Mouse (Mus musculus) liver, postnatal 0 days (tissue): ENCODE data around the gene Dmc1. TPM values are rescaled to one million over a fixed set of nuclear protein-coding genes. Genes with fewer than 3 reads are reported as not detected.

ENCODE experiments used
- ATAC-seq: fragments of 200-750 bp; cut with Nextera tagmentation; 2 replicates; pipeline ENCODE4 v1.8.0; 2017; ENCODE audit warnings: mild to moderate bottlenecking, moderate library complexity
- DNase-seq: peaks from one replicate; pipeline ENCODE4 v3.0.0-alpha.2; 2016
- H3K27ac ChIP-seq: fragments of 300-500 bp; sonication (generic); 2 replicates; pipeline ENCODE4 v1.5.1; 2014; ENCODE audit warnings: antibody characterized with exemption, moderate library complexity, mild to moderate bottlenecking, low read depth
- H3K27me3 ChIP-seq: fragments of 300-500 bp; sonication (generic); 2 replicates; pipeline ENCODE4 v1.6.1; 2014; ENCODE audit warnings: low read length, control low read depth, mixed read lengths; ENCODE audit not compliant: insufficient read depth
- H3K36me3 ChIP-seq: fragments of 300-500 bp; sonication (generic); replicated peaks from 2 replicates; pipeline ENCODE4 v1.6.1; 2014; ENCODE audit warnings: mild to moderate bottlenecking, control low read depth, low read length, moderate library complexity, mixed read lengths; ENCODE audit not compliant: insufficient read depth
- H3K4me1 ChIP-seq: fragments of 300-500 bp; sonication (generic); 2 replicates; pipeline ENCODE4 v1.6.1; 2014; ENCODE audit warnings: antibody characterized with exemption, mild to moderate bottlenecking, control low read depth; ENCODE audit not compliant: insufficient read depth
- H3K4me2 ChIP-seq: fragments of 300-500 bp; sonication (generic); 2 replicates; pipeline ENCODE4 v1.6.1; 2014; ENCODE audit warnings: low read depth, mild to moderate bottlenecking, low read length, moderate library complexity, mixed read lengths
- H3K4me3 ChIP-seq: fragments of 300-500 bp; sonication (generic); 2 replicates; pipeline ENCODE4 v1.5.1; 2014; ENCODE audit warnings: low read depth, low read length
- H3K9ac ChIP-seq: fragments of 300-500 bp; sonication (generic); replicated peaks from 2 replicates; pipeline ENCODE4 v1.6.1; 2014; ENCODE audit warnings: mild to moderate bottlenecking, moderate library complexity
- H3K9me3 ChIP-seq: fragments of 300-500 bp; sonication (generic); 2 replicates; pipeline ENCODE4 v1.6.1; 2016; ENCODE audit warnings: mild to moderate bottlenecking, control low read depth, low read length, mixed read lengths
- CTCF ChIP-seq: sonication (generic); IDR thresholded peaks from 2 replicates; pipeline ENCODE4 v1.5.1; 2016; ENCODE audit warnings: antibody characterized with exemption, low read depth
- EP300 ChIP-seq: IDR thresholded peaks from 2 replicates; pipeline ENCODE4 v1.6.1; 2016; ENCODE audit warnings: antibody characterized with exemption, low read depth, mild to moderate bottlenecking
- WGBS: fragments of 180-500 bp; shearing (Covaris S2); extraction: QIAGEN DNeasy Blood & Tissue Kit; methylation state at CpG from one replicate; pipeline ENCODE4 v1.1.7; 2014; ENCODE audit not compliant: insufficient replicate concordance; 5-methylcytosine and 5-hydroxymethylcytosine counted together
- microRNA-seq: library from miRNA; unstranded; fragments of <30 nt; microRNA quantifications from one replicate; pipeline ENCODE4, GENCODE M21; 2016
- polyA plus RNA-seq: library from polyadenylated mRNA; unstranded; fragments of >200 nt; fragmentation: Nextera tagmentation; extraction: Ambion mirVana; gene quantifications from 2 replicates; pipeline ENCODE4 v1.2.1, GENCODE M21; 2015

The Dmc1 gene
- polyA plus RNA-seq, 1 experiment from 2014 or later, result 0.25 TPM

DNA sequence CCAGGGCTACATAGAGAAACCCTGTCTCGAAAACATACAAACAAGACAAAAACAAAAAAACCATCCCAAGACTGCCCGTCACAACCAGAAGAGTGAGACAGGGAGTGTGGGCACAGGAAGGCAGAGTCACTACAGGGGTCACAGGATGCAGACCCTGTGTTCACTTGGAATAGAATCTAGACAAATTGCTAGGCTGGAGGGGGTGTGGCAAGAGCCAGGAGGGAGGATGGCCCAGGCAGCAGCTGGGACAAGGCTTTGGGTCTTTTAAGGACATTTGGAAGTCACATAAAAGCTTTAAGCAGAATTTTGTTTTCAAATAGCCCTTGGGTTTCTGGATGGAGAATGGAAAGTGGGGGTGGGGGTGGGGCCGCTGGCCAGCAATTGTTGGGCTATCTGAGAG, 86.3 kb downstream of the Dmc1 start:
- no peak for ATAC-seq
- Histone ChIP-seq H3K27ac (no peak overlapping the region), H3K36me3 (no peaks in the 10 kb centered on the region), H3K4me2 (no peak overlapping the region), H3K9me3 (no peaks in the 10 kb centered on the region), H3K4me1 (peaks cover 13% of the 10 kb centered on the region), H3K4me3 (no peak overlapping the region), H3K27me3 (peaks cover 48% of the 10 kb centered on the region), H3K9ac (no peak overlapping the region)
- TF ChIP-seq EP300 (no peak), CTCF (no peak)
- WGBS, result 84% methylated on average over 3 of the region's 3 CpGs
- DNase-seq, result no peak

DNA sequence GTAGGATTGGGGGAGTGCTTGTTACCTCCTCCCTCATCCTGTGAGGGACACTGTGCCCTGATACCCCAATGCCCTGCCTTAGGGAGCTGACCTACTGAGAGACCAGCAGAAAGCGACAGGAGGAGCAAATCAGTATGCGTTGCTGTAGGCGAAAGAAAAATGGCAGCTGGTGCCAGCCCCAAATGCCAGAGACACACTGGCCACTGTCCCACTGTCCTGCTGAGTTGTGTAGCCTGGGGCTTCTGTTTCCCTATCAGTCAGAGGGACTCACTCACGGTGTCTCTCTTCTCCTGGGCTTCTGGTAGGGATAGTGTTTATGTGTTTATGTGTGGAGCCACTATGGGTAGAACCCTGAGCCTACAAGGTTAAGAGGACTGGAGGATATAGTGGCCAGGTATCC, 87.2 kb downstream of the Dmc1 start:
- 0 out of 2 replicates have a peak overlapping the region, but pooled peaks have one; percentile 83 for H3K4me2 ChIP-seq
- WGBS, result 82% methylated on average over 4 of the region's 4 CpGs
- H3K9ac ChIP-seq, result no peak overlapping the region
- no peaks in the 10 kb centered on the region for H3K36me3 ChIP-seq
- no peak for TF ChIP-seq EP300
- TF ChIP-seq CTCF, result no peak
- H3K4me3 ChIP-seq, result no peak overlapping the region
- H3K4me1 ChIP-seq, result peaks cover 13% of the 10 kb centered on the region
- DNase-seq, result no peak
- no peak overlapping the region for H3K27ac ChIP-seq
- H3K9me3 ChIP-seq, result no peaks in the 10 kb centered on the region
- ATAC-seq, result no peak
- peaks cover 56% of the 10 kb centered on the region for H3K27me3 ChIP-seq

DNA sequence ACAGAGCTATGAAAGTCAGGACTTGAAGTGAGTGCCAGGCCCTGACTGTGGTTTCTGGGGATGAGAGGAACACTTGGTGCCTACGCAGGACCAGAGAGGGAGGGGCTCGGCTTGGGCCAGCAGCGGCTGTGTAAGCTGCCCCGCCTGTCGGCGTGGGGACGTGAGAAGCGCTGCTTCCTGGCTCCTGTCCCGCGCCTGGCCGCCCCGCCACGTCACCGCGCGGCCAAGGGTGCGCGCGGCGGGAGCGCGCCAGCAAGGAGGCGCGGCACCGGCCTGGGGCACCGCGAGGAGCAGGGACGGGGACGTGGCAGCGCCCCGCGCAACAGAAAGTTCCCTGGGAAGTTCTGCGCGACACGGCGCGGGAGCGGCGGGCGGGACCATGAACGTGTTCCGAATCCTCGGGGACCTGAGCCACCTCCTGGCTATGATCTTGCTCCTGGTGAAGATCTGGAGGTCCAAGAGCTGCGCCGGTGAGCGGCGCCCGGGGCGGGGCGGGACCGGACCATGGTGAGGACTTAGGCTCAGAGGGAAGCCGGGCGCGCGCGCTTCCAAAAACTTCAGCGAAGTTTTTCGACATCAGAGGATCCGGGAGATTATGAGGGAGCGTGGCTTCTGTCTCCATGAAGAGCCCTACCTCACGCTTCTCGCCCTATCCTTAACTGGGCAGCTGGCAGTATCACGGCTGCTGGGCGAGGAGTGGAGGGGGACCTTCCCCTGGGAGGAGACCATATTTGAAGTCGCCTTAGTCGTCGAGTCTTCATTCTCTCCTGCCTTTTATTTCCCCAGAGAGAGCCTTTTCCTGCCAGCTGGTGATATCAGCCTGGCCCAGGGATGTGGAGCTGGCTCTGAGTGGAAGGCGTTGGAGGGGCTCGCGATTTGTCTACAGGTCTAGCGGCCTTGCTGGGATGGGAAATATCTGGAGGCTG, 88.5 kb downstream of the Dmc1 start, which contains the start of gene Kdelr3:
Gene Kdelr3, plus strand, starts transcription at position 241 of the 926 bp plus-strand sequence.
- H3K9ac ChIP-seq, result peak within 1 kb of the TSS; percentile 55
- no peak for TF ChIP-seq EP300
- no peak for TF ChIP-seq CTCF
- no peaks in the 10 kb centered on the region for H3K36me3 ChIP-seq
- WGBS, result 1% methylated on average over 68 of the region's 71 CpGs
- H3K27me3 ChIP-seq, result peaks cover 68% of the 10 kb centered on the region
- H3K4me3 ChIP-seq, result peak within 1 kb of the TSS; percentile 58
- H3K27ac ChIP-seq, result no peak within 1 kb of the TSS
- H3K9me3 ChIP-seq, result no peaks in the 10 kb centered on the region
- H3K4me1 ChIP-seq, result peaks cover 13% of the 10 kb centered on the region
- ATAC-seq (peak; percentile 69), DNase-seq (peak; percentile 51)
- H3K4me2 ChIP-seq, result peak within 1 kb of the TSS; percentile 83

DNA sequence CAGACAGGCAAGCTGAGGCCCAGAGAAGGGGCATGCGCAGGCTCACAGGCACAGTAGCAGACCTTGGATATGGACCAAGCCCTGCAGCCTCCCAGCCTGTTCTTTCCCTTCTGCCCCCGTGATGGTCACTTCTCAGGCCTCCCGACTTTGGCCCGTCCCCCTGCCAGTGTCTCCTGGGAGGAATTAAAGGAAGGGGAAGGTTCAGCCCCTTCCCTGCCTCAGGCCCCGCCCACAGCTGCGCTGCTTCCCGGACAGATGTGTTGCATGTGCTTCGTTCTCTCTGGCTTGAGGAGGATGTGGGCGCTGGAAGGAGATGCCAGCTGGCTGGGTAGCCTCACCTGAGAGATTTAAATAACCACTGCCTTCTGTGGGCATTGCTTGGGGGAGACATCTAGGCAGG, 91.0 kb downstream of the Dmc1 start:
- H3K9me3 ChIP-seq, result no peaks in the 10 kb centered on the region
- TF ChIP-seq EP300 (no peak), CTCF (no peak)
- ATAC-seq, result no peak
- peaks cover 10% of the 10 kb centered on the region for H3K4me1 ChIP-seq
- no peak overlapping the region for H3K4me3 ChIP-seq
- H3K4me2 ChIP-seq, result no peak overlapping the region
- H3K27me3 ChIP-seq, result peaks cover 87% of the 10 kb centered on the region
- no peak overlapping the region for H3K27ac ChIP-seq
- no peak overlapping the region for H3K9ac ChIP-seq
- DNase-seq, result no peak
- 11% methylated on average over 9 of the region's 9 CpGs for WGBS
- no peaks in the 10 kb centered on the region for H3K36me3 ChIP-seq

DNA sequence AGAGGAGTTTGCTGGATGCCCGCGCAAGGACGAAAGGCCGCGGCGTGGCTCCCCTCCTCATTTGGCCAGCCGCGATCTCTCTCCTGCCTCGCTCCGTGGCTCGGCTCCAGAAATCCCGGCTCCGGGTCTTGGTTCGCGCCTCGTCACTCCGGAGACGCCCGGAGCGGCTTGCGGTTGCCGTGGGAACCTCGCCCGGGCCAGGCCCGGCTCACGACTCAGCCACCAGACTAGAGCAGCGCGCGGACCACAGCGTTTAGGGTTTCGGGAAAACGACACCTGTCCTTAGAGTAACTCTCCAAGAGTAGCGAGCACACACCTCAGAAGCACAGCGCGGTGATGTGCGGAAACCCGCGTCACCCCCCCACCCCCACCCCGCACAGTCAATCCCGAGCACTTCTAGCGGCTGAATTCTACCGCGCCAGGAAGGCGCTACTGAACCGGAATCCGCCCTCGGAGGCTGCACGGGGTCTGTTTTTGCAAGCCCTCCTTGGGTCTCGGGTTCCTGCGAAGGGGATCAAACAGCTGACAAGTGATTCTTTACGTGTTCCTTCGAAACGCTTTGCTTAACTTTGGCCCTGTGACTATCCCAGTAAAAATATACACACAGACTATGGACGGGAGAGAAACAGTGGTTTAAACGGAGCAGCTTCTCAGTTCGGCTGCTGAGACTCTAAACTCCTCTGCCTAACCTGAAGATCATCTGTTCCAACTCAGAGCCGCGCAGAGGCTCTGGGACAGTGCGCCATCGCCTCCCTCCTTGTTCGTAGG, 93.2 kb downstream of the Dmc1 start:
- H3K27ac ChIP-seq, result no peak overlapping the region
- peak overlapping the region; percentile 61 for H3K4me2 ChIP-seq
- H3K4me3 ChIP-seq, result peak overlapping the region; percentile 35
- H3K4me1 ChIP-seq, result peaks cover 4% of the 10 kb centered on the region; the same call in 1 of the 2 replicates
- TF ChIP-seq EP300, result no peak
- no peak for TF ChIP-seq CTCF
- H3K9ac ChIP-seq, result no peak overlapping the region
- DNase-seq (peak; percentile 68), ATAC-seq (peak; percentile 66)
- H3K9me3 ChIP-seq, result no peaks in the 10 kb centered on the region
- peaks cover 86% of the 10 kb centered on the region for H3K27me3 ChIP-seq
- H3K36me3 ChIP-seq, result no peaks in the 10 kb centered on the region
- 3% methylated on average over 61 of the region's 61 CpGs for WGBS

Small RNA genes within 50 kb of the gene (microRNA-seq; reads per million reads assigned to microRNA genes)
- not detected for gene Gm27903

Other genes starting within 250 kb of the Dmc1 start
- gene Tmem184b, start 201.5 kb downstream of the Dmc1 start, polyA plus RNA-seq, result 6.6 and 8.4 TPM in 2 replicates
- gene Csnk1e, start 149.5 kb downstream of the Dmc1 start, polyA plus RNA-seq, result 7.5 and 8.9 TPM in 2 replicates
- not detected in 2 replicates for gene Kcnj4, start 99.9 kb downstream of the Dmc1 start, polyA plus RNA-seq
- 3.4 and 3.5 TPM in 2 replicates for gene Kdelr3, start 88.7 kb downstream of the Dmc1 start, polyA plus RNA-seq
- 9.3 and 9.7 TPM in 2 replicates for gene Ddx17, start 58.4 kb downstream of the Dmc1 start, polyA plus RNA-seq
- gene Fam227a, start 53.8 kb upstream of the Dmc1 start, polyA plus RNA-seq, result 0.13 and 0.18 TPM in 2 replicates
- gene Cby1, start 54.1 kb upstream of the Dmc1 start, polyA plus RNA-seq, result 8.5 and 8.8 TPM in 2 replicates
- gene Tomm22, start 65.8 kb upstream of the Dmc1 start, polyA plus RNA-seq, result 123 and 126 TPM in 2 replicates
- 13.3 and 13.9 TPM in 2 replicates for gene Josd1, start 82.8 kb upstream of the Dmc1 start, polyA plus RNA-seq
- 14.8 and 16.8 TPM in 2 replicates for gene Gtpbp1, start 85.7 kb upstream of the Dmc1 start, polyA plus RNA-seq
- gene Sun2, start 137.4 kb upstream of the Dmc1 start, polyA plus RNA-seq, result 3.3 and 4.2 TPM in 2 replicates
- gene Dnal4, start 172.7 kb upstream of the Dmc1 start, polyA plus RNA-seq, result 9.7 and 10.2 TPM in 2 replicates
- gene Nptxr, start 199.7 kb upstream of the Dmc1 start, polyA plus RNA-seq, result 0.09 and 0.13 TPM in 2 replicates
- not detected in 2 replicates for gene Npcd, start 229.1 kb upstream of the Dmc1 start, polyA plus RNA-seq
- 3.9 and 4.4 TPM in 2 replicates for gene Cbx6, start 229.6 kb upstream of the Dmc1 start, polyA plus RNA-seq